Mouse (Mus musculus): ENCODE measurements at regions not wholly inside any gene's neighbourhood (a gene's known extent, or its start where the extent isn't known, plus 50 kb on each side); places are given as distances from the start of the nearest gene placed in this dataset.
A peak's percentile ranks its signal among the peaks of the same experiment; 100 is the strongest.

GRCm38 (mm10) chr11:84637268-84637667 is 111.9 kb upstream of the Lhx1 start:
- peak; percentile 85 for DNase-seq

- no peak for DNase-seq
Measured at GRCm38 (mm10) chr11:84634990-84635389, 109.7 kb upstream of the Lhx1 start.

GRCm38 (mm10) chr11:84633300-84633699 is 108.0 kb upstream of the Lhx1 start:
- DNase-seq = peak; percentile 61

GRCm38 (mm10) chr11:84628111-84628510 is 102.8 kb upstream of the Lhx1 start:
- DNase-seq = no peak

- no peak for DNase-seq
Measured at GRCm38 (mm10) chr11:84627685-84628084, 102.3 kb upstream of the Lhx1 start.

GRCm38 (mm10) chr11:84627259-84627658 is 101.9 kb upstream of the Lhx1 start:
- DNase-seq = no peak

- DNase-seq = no peak
Measured at GRCm38 (mm10) chr11:84624100-84624499, 98.8 kb upstream of the Lhx1 start.

GRCm38 (mm10) chr11:84619713-84620112 is 94.4 kb upstream of the Lhx1 start:
- no peak for DNase-seq

GRCm38 (mm10) chr11:84618576-84618975 is 93.2 kb upstream of the Lhx1 start:
- DNase-seq = no peak

GRCm38 (mm10) chr11:84612982-84613720 is 87.8 kb upstream of the Lhx1 start:
- no peak for DNase-seq

- no peak for DNase-seq
Measured at GRCm38 (mm10) chr11:84611625-84611879, 86.2 kb upstream of the Lhx1 start.

GRCm38 (mm10) chr11:84610774-84611624 is 85.7 kb upstream of the Lhx1 start:
- no peak for DNase-seq

GRCm38 (mm10) chr11:84604781-84605180 is 79.4 kb upstream of the Lhx1 start:
- no peak for DNase-seq

- DNase-seq = no peak
Measured at GRCm38 (mm10) chr11:84599267-84599841, 74.0 kb upstream of the Lhx1 start.

- DNase-seq = peak; percentile 94
Measured at GRCm38 (mm10) chr11:84597572-84598295, 72.4 kb upstream of the Lhx1 start.

- no peak for DNase-seq
Measured at GRCm38 (mm10) chr11:84592715-84593339, 67.5 kb upstream of the Lhx1 start.

- no peak for DNase-seq
Measured at GRCm38 (mm10) chr11:84587107-84587506, 61.8 kb upstream of the Lhx1 start.

- no peak for DNase-seq
Measured at GRCm38 (mm10) chr11:84585626-84586025, 60.3 kb upstream of the Lhx1 start.

- DNase-seq = no peak
Measured at GRCm38 (mm10) chr11:84578805-84579541, 53.6 kb upstream of the Lhx1 start.
